In the genomic region with DNA sequence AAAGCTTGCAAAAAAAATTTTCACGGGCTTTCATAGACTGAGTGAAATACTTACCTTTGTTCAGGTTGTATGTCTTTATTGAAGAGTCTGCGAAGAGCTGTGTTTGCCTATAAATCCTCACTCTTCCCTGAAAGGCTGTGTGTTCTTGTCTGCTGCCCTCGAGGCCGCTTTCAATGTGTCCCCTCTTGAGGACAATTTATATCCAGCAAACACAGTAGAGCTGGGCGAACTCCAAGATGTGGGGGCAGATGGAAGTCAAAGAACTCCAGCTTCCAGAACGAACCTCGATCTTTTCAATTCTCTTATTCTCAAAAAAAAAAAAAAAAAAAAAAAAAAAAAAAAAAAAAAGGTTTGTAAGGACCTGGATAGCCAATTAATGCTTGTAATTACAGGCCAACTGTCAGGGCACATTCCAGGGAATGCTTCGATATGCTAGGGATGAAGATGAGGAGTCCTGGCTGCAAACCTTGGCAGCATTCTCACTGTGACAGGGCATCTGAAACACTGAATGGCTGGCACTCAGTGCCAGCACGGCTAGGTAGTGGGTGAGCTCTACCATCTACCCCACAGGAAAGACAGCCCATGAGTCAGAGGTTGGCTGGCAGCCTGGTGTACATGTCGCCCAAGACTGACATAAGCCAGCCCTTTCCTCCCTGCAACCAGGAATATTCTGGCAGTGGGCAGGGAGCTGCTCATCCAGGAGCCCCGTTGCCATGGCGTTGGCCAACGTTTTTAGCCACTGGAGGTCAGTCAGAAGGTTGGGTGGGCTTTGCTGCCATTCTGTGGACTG, we compare ENCODE assay signal across 8 mouse cellular contexts. TPM values are rescaled to one million over a fixed set of nuclear protein-coding genes. Genes with fewer than 3 reads are reported as not detected.
DNase-seq lines count a peak whose midpoint lies in the region; ATAC-seq and TF ChIP-seq lines count a peak whose summit lies in the region.

A gene (minus strand): TSS at position 340 of the 790 bp plus-strand sequence.

- H3K27me3 ChIP-seq in kidney, postnatal 0 days (ENCODE audit: insufficient read depth, low read length): no peaks in the 10 kb centered on the region
- H3K27me3 ChIP-seq in midbrain, embryonic 15.5 days (replicated peaks): no peaks in the 10 kb centered on the region

- no peak within 1 kb of the TSS for H3K4me2 ChIP-seq in kidney, postnatal 0 days (ENCODE audit: low read length)
- H3K4me2 ChIP-seq in midbrain, embryonic 15.5 days: no peak within 1 kb of the TSS

- no peaks in the 10 kb centered on the region for H3K4me1 ChIP-seq in kidney, postnatal 0 days (replicated peaks; ENCODE audit: insufficient read depth, low read length)
- no peaks in the 10 kb centered on the region for H3K4me1 ChIP-seq in cortical plate, adult 2 months (ENCODE audit: control insufficient read depth, insufficient read depth, low read length)
- peaks cover 3% of the 10 kb centered on the region; the same call in 1 of the 2 replicates for H3K4me1 ChIP-seq in midbrain, embryonic 15.5 days

- no peaks in the 10 kb centered on the region for H3K36me3 ChIP-seq in kidney, postnatal 0 days (ENCODE audit: insufficient read depth, low read length)
- no peaks in the 10 kb centered on the region for H3K36me3 ChIP-seq in midbrain, embryonic 15.5 days (replicated peaks)

- 49% methylated on average over 13 of the region's 13 CpGs for WGBS in kidney, postnatal 0 days
- 52% methylated on average over 13 of the region's 13 CpGs for WGBS in midbrain, embryonic 15.5 days

- ATAC-seq in kidney, postnatal 0 days (replicated peaks; ENCODE audit: low FRiP score, low read depth): no peak
- no peak for ATAC-seq in midbrain, embryonic 15.5 days (replicated peaks)

- no peak for TF ChIP-seq POLR2A in cortical plate, adult 2 months (IDR thresholded peaks at IDR 0.05; ENCODE audit: extremely low read depth, insufficient read depth, low read length)

- no peak for DNase-seq in kidney, postnatal 0 days (ENCODE audit: low spot score)
- DNase-seq in kidney, postnatal 10 days: no peak
- DNase-seq in NIH3T3 (ENCODE audit: low read depth): peak; percentile 73
- DNase-seq in heart, adult 11 months: peak; percentile 96
- peak; percentile 47 to 79 for DNase-seq in layer of hippocampus, adult 18-20 months (ENCODE audit: low spot score in 2 of 2)
- no peak for DNase-seq in B cell, adult 2 months

- TF ChIP-seq CTCF in kidney, postnatal 0 days (IDR thresholded peaks at IDR 0.05; ENCODE audit: low read depth): no peak
- TF ChIP-seq CTCF in cortical plate, adult 2 months (IDR thresholded peaks at IDR 0.05; ENCODE audit: extremely low read depth, insufficient read depth, low read length): no peak

- no peaks in the 10 kb centered on the region for H3K9me3 ChIP-seq in kidney, postnatal 0 days (replicated peaks; ENCODE audit: low read length)
- H3K9me3 ChIP-seq in midbrain, embryonic 15.5 days: no peaks in the 10 kb centered on the region

- H3K27ac ChIP-seq in kidney, postnatal 0 days: no peak within 1 kb of the TSS
- H3K27ac ChIP-seq in cortical plate, adult 2 months (ENCODE audit: insufficient read depth, low read length): no peak within 1 kb of the TSS
- H3K27ac ChIP-seq in midbrain, embryonic 15.5 days: no peak within 1 kb of the TSS

- no peak within 1 kb of the TSS for H3K9ac ChIP-seq in kidney, postnatal 0 days (ENCODE audit: low read depth, low read length)
- no peak within 1 kb of the TSS for H3K9ac ChIP-seq in midbrain, embryonic 15.5 days

- no peak within 1 kb of the TSS for H3K4me3 ChIP-seq in kidney, postnatal 0 days (replicated peaks; ENCODE audit: low read depth, low read length)
- no peak within 1 kb of the TSS for H3K4me3 ChIP-seq in cortical plate, adult 2 months (ENCODE audit: insufficient read depth, low read length)
- no peak within 1 kb of the TSS for H3K4me3 ChIP-seq in midbrain, embryonic 15.5 days

RNA-seq across cellular contexts. Expression of the gene that starts here (rescaled TPM):
- 13.1 and 13.9 TPM in 2 replicates for polyA plus RNA-seq in kidney, postnatal 0 days (2015; fragmentation: Nextera tagmentation; extraction: Ambion mirVana)
- 35.1 and 37.7 TPM in 2 replicates for polyA plus RNA-seq in cortical plate, adult 2 months (2012; rRNA removed)
- total RNA-seq in layer of hippocampus, adult 18-20 months (2021): 100 to 1,000 TPM; 110 to 113 TPM
- 27.9 and 30.9 TPM in 2 replicates for polyA plus RNA-seq in midbrain, embryonic 15.5 days (2015; fragmentation: Nextera tagmentation; extraction: Ambion mirVana)

Comparison
In these comparisons a context has a peak if more than half of its experiments do, and no peak if none do; other contexts are left out.
1. DNase-seq: peak in NIH3T3 (single experiment), heart, adult 11 months (single experiment) and layer of hippocampus, adult 18-20 months (2 of 2); none in kidney, postnatal 0 days (single experiment), kidney, postnatal 10 days (single experiment) and B cell, adult 2 months (0 of 2).